Mouse (Mus musculus) midbrain, embryonic 15.5 days (tissue): Measurements from ENCODE around the gene Tomm34. TPM values are rescaled to one million over a fixed set of nuclear protein-coding genes. Genes with fewer than 3 reads are reported as not detected.
A peak's percentile ranks its signal among the peaks of the same experiment; 100 is the strongest.
"Not testable (repeated sequence)": the region's sequence is repeated elsewhere in the genome, so short reads cannot be mapped to it uniquely, and the experiment has no call there.

Experiments
- ATAC-seq: fragments of 200-750 bp; cut with Nextera tagmentation; replicated peaks from 2 replicates; pipeline ENCODE4 v1.8.0; 2017; ENCODE audit warnings: moderate TSS enrichment
- H3K27ac ChIP-seq: fragments of 300-500 bp; sonication (generic); 2 replicates; pipeline ENCODE4 v1.5.1; 2015; ENCODE audit warnings: mild to moderate bottlenecking, inconsistent platforms
- H3K27me3 ChIP-seq: fragments of 300-500 bp; sonication (generic); replicated peaks from 2 replicates; pipeline ENCODE4 v1.6.1; 2015; ENCODE audit warnings: inconsistent platforms
- H3K36me3 ChIP-seq: fragments of 300-500 bp; sonication (generic); replicated peaks from 2 replicates; pipeline ENCODE4 v1.6.1; 2015; ENCODE audit warnings: inconsistent platforms
- H3K4me1 ChIP-seq: fragments of 300-500 bp; sonication (generic); 2 replicates; pipeline ENCODE4 v1.6.1; 2015; ENCODE audit warnings: inconsistent platforms
- H3K4me2 ChIP-seq: fragments of 300-500 bp; sonication (generic); 2 replicates; pipeline ENCODE4 v1.6.1; 2015; ENCODE audit warnings: inconsistent platforms, mild to moderate bottlenecking, moderate library complexity
- H3K4me3 ChIP-seq: fragments of 300-500 bp; sonication (generic); 2 replicates; pipeline ENCODE4 v1.5.1; 2015; ENCODE audit warnings: mild to moderate bottlenecking, inconsistent platforms
- H3K9ac ChIP-seq: fragments of 300-500 bp; sonication (generic); 2 replicates; pipeline ENCODE4 v1.6.1; 2015; ENCODE audit warnings: mild to moderate bottlenecking, inconsistent platforms
- H3K9me3 ChIP-seq: fragments of 300-500 bp; sonication (generic); 2 replicates; pipeline ENCODE4 v1.6.1; 2016; ENCODE audit warnings: inconsistent platforms
- WGBS: fragments of 180-500 bp; shearing (Covaris S2); methylation state at CpG from one replicate; pipeline ENCODE4 v1.1.7; 2015; ENCODE audit warnings: mixed read lengths; 5-methylcytosine and 5-hydroxymethylcytosine counted together
- polyA plus RNA-seq: library from polyadenylated mRNA; unstranded; fragments of >200 nt; fragmentation: Nextera tagmentation; extraction: Ambion mirVana; gene quantifications from 2 replicates; pipeline ENCODE4 v1.2.1, GENCODE M21; 2015

Tomm34 gene
- polyA plus RNA-seq, 1 experiment from 2014 or later: 52.9 TPM

- no peaks in the 10 kb centered on the region for H3K27me3 ChIP-seq
- WGBS: 85% methylated on average over 7 of the region's 7 CpGs
- no peak overlapping the region for H3K27ac ChIP-seq
- no peak overlapping the region for H3K4me2 ChIP-seq
- no peaks in the 10 kb centered on the region for H3K9me3 ChIP-seq
- H3K4me1 ChIP-seq: peaks cover 32% of the 10 kb centered on the region
- H3K4me3 ChIP-seq: no peak overlapping the region
- H3K9ac ChIP-seq: no peak overlapping the region
- H3K36me3 ChIP-seq: no peaks in the 10 kb centered on the region
- no peak for ATAC-seq
Observed at GRCm38 (mm10) chr2:164073120-164073519, 2.2 kb upstream of the Tomm34 start.

- Histone ChIP-seq H3K4me1 (peaks cover 34% of the 10 kb centered on the region), H3K27me3 (no peaks in the 10 kb centered on the region), H3K36me3 (no peaks in the 10 kb centered on the region), H3K4me2 (no peak overlapping the region), H3K9me3 (no peaks in the 10 kb centered on the region), H3K9ac (no peak overlapping the region), H3K27ac (no peak overlapping the region), H3K4me3 (no peak overlapping the region)
- WGBS: 70% methylated on average over 2 of the region's 2 CpGs
- ATAC-seq: no peak
Observed at GRCm38 (mm10) chr2:164072109-164072508, 1.1 kb upstream of the Tomm34 start.

- 76% methylated on average over 11 of the region's 11 CpGs for WGBS
- not testable (repeated sequence) for H3K9ac ChIP-seq, ATAC-seq, H3K27me3 ChIP-seq, H3K36me3 ChIP-seq, H3K9me3 ChIP-seq
- H3K4me1 ChIP-seq: peaks cover 34% of the 10 kb centered on the region
- H3K4me2 ChIP-seq: peak overlapping the region; percentile 84
- H3K27ac ChIP-seq: peak overlapping the region; percentile 87
- peak overlapping the region; percentile 93 for H3K4me3 ChIP-seq
Observed at GRCm38 (mm10) chr2:164071437-164071820, 460 bp upstream of the Tomm34 start.

GRCm38 (mm10) chr2:164070142-164070764 lies 716 bp downstream of the Tomm34 start, which contains the start of gene Stk4:
TSS of gene Stk4 (plus strand) at chr2:164070322.
- Histone ChIP-seq H3K36me3 (no peaks in the 10 kb centered on the region; the same call in 1 of the 2 replicates), H3K9ac (peak within 1 kb of the TSS; percentile 94), H3K4me3 (peak within 1 kb of the TSS; percentile 93), H3K27ac (peak within 1 kb of the TSS; percentile 87), H3K4me2 (peak within 1 kb of the TSS; percentile 84), H3K4me1 (peaks cover 30% of the 10 kb centered on the region), H3K9me3 (no peaks in the 10 kb centered on the region), H3K27me3 (no peaks in the 10 kb centered on the region)
- WGBS: under 1% methylated on average over 44 of the region's 45 CpGs
- peak; percentile 61 for ATAC-seq

GRCm38 (mm10) chr2:164059634-164060235 lies 11.2 kb downstream of the Tomm34 start:
- 91% methylated on average over 8 of the region's 8 CpGs for WGBS
- Histone ChIP-seq H3K9me3 (no peaks in the 10 kb centered on the region), H3K27me3 (no peaks in the 10 kb centered on the region), H3K9ac (no peak overlapping the region), H3K27ac (no peak overlapping the region), H3K4me1 (no peaks in the 10 kb centered on the region), H3K36me3 (peaks cover 59% of the 10 kb centered on the region), H3K4me3 (no peak overlapping the region), H3K4me2 (no peak overlapping the region)
- ATAC-seq: no peak

- Histone ChIP-seq H3K9me3 (no peaks in the 10 kb centered on the region), H3K27me3 (no peaks in the 10 kb centered on the region), H3K4me3 (no peak overlapping the region), H3K27ac (no peak overlapping the region), H3K9ac (no peak overlapping the region), H3K4me1 (no peaks in the 10 kb centered on the region), H3K36me3 (peaks cover 37% of the 10 kb centered on the region), H3K4me2 (no peak overlapping the region)
- no peak for ATAC-seq
- 92% methylated on average over 8 of the region's 8 CpGs for WGBS
Observed at GRCm38 (mm10) chr2:164054671-164055070, 16.3 kb downstream of the Tomm34 start.

GRCm38 (mm10) chr2:164053767-164054166 lies 17.2 kb downstream of the Tomm34 start:
- no peak overlapping the region for H3K4me3 ChIP-seq
- no peaks in the 10 kb centered on the region for H3K4me1 ChIP-seq
- no peak overlapping the region for H3K9ac ChIP-seq
- no peak overlapping the region for H3K4me2 ChIP-seq
- 96% methylated on average over 8 of the region's 8 CpGs for WGBS
- peaks cover 30% of the 10 kb centered on the region for H3K36me3 ChIP-seq
- H3K27me3 ChIP-seq: no peaks in the 10 kb centered on the region
- H3K27ac ChIP-seq: no peak overlapping the region
- ATAC-seq: no peak
- H3K9me3 ChIP-seq: no peaks in the 10 kb centered on the region

GRCm38 (mm10) chr2:164047197-164047690 lies 23.7 kb downstream of the Tomm34 start:
- H3K27me3 ChIP-seq: no peaks in the 10 kb centered on the region
- no peaks in the 10 kb centered on the region for H3K9me3 ChIP-seq
- peak overlapping the region; percentile 26 for H3K4me3 ChIP-seq
- H3K9ac ChIP-seq: no peak overlapping the region
- WGBS: 8% methylated on average over 11 of the region's 16 CpGs
- peak overlapping the region; percentile 40 for H3K4me2 ChIP-seq
- H3K4me1 ChIP-seq: no peaks in the 10 kb centered on the region
- ATAC-seq: peak; percentile 76; the same call in 1 of the 2 replicates
- no peak overlapping the region for H3K27ac ChIP-seq
- H3K36me3 ChIP-seq: no peaks in the 10 kb centered on the region

- no peaks in the 10 kb centered on the region for H3K9me3 ChIP-seq
- H3K9ac ChIP-seq: no peak overlapping the region
- no peak overlapping the region for H3K27ac ChIP-seq
- H3K27me3 ChIP-seq: no peaks in the 10 kb centered on the region
- H3K4me1 ChIP-seq: no peaks in the 10 kb centered on the region
- no peak overlapping the region for H3K4me2 ChIP-seq
- H3K4me3 ChIP-seq: no peak overlapping the region
- no peaks in the 10 kb centered on the region for H3K36me3 ChIP-seq
- WGBS: 87% methylated on average over 2 of the region's 2 CpGs
- no peak for ATAC-seq
Observed at GRCm38 (mm10) chr2:164041523-164041922, 29.4 kb downstream of the Tomm34 start.

GRCm38 (mm10) chr2:164040949-164041348 lies 30.0 kb downstream of the Tomm34 start:
- Histone ChIP-seq H3K4me3 (no peak overlapping the region), H3K27me3 (no peaks in the 10 kb centered on the region), H3K4me1 (no peaks in the 10 kb centered on the region), H3K36me3 (no peaks in the 10 kb centered on the region), H3K9ac (no peak overlapping the region), H3K27ac (no peak overlapping the region), H3K9me3 (no peaks in the 10 kb centered on the region), H3K4me2 (no peak overlapping the region)
- WGBS: 87% methylated on average over 6 of the region's 6 CpGs
- ATAC-seq: no peak

- no peak for ATAC-seq
- H3K27me3 ChIP-seq: no peaks in the 10 kb centered on the region
- no peaks in the 10 kb centered on the region for H3K9me3 ChIP-seq
- no peak overlapping the region for H3K9ac ChIP-seq
- H3K4me3 ChIP-seq: no peak overlapping the region
- WGBS: 88% methylated on average over 1 of the region's 1 CpGs
- no peak overlapping the region for H3K27ac ChIP-seq
- H3K36me3 ChIP-seq: no peaks in the 10 kb centered on the region
- H3K4me1 ChIP-seq: no peaks in the 10 kb centered on the region
- no peak overlapping the region for H3K4me2 ChIP-seq
Observed at GRCm38 (mm10) chr2:164038407-164039028, 32.5 kb downstream of the Tomm34 start.

GRCm38 (mm10) chr2:164036520-164037019 lies 34.4 kb downstream of the Tomm34 start:
- Histone ChIP-seq H3K4me2 (no peak overlapping the region), H3K36me3 (no peaks in the 10 kb centered on the region), H3K4me1 (no peaks in the 10 kb centered on the region), H3K9ac (no peak overlapping the region), H3K4me3 (no peak overlapping the region), H3K9me3 (no peaks in the 10 kb centered on the region), H3K27ac (no peak overlapping the region), H3K27me3 (no peaks in the 10 kb centered on the region)
- WGBS: 51% methylated on average over 10 of the region's 10 CpGs
- no peak for ATAC-seq
